Mouse (Mus musculus) olfactory bulb, adult 2 months (tissue): ENCODE data around the gene Ccnk. TPM values are rescaled to one million over a fixed set of nuclear protein-coding genes. Genes with fewer than 3 reads are reported as not detected.

Experiments
- H3K27ac ChIP-seq: fragments of 200-500 bp; 2 replicates; pipeline ENCODE4 v1.5.1; 2012; ENCODE audit warnings: low read depth, low read length; ENCODE audit not compliant: insufficient read depth
- H3K4me1 ChIP-seq: fragments of 200-500 bp; 2 replicates; pipeline ENCODE4 v1.6.1; 2012; ENCODE audit warnings: low read length; ENCODE audit not compliant: control insufficient read depth, insufficient read depth
- H3K4me3 ChIP-seq: fragments of 200-500 bp; 2 replicates; pipeline ENCODE4 v1.5.1; 2012; ENCODE audit warnings: mild to moderate bottlenecking, low read depth, low read length, moderate library complexity; ENCODE audit not compliant: insufficient read depth
- CTCF ChIP-seq: fragments of 200-500 bp; IDR thresholded peaks from 2 replicates; pipeline ENCODE4 v1.5.1; 2012; ENCODE audit warnings: low read depth, mild to moderate bottlenecking, low read length, moderate library complexity; ENCODE audit not compliant: insufficient read depth
- POLR2A ChIP-seq: fragments of 200-500 bp; IDR thresholded peaks from 2 replicates; pipeline ENCODE4 v1.6.1; 2012; ENCODE audit warnings: mild to moderate bottlenecking, low read depth, low read length, moderate library complexity; ENCODE audit not compliant: insufficient read depth
- WGBS: fragments of 180-500 bp; shearing (Covaris S2); methylation state at CpG from one replicate; pipeline ENCODE4 v1.1.7; 2018; 5-methylcytosine and 5-hydroxymethylcytosine counted together
- polyA plus RNA-seq: library from polyadenylated mRNA; stranded (reverse); fragments of >200 nt; gene quantifications from 2 replicates; pipeline ENCODE4 v1.2.4, GENCODE M21; 2012; ENCODE audit warnings: low replicate concordance; ENCODE audit not compliant: missing spikeins, insufficient read depth, insufficient read length

Gene Ccnk
- polyA plus RNA-seq, 1 experiment = not detected

- WGBS = 61% methylated on average over 17 of the region's 18 CpGs
- no peak overlapping the region for H3K4me3 ChIP-seq
- H3K27ac ChIP-seq = no peak overlapping the region
- no peak for TF ChIP-seq CTCF
- TF ChIP-seq POLR2A = no peak
- peaks cover 73% of the 10 kb centered on the region for H3K4me1 ChIP-seq
Observed at GRCm38 (mm10) chr12:108235976-108236555, 56.7 kb downstream of the Ccnk start.

GRCm38 (mm10) chr12:108237300-108238006 is 58.1 kb downstream of the Ccnk start:
- Histone ChIP-seq H3K4me3 (no peak overlapping the region), H3K4me1 (peaks cover 72% of the 10 kb centered on the region), H3K27ac (no peak overlapping the region)
- TF ChIP-seq POLR2A (no peak), CTCF (no peak)
- 89% methylated on average over 6 of the region's 6 CpGs for WGBS

GRCm38 (mm10) chr12:108238395-108239035 is 59.1 kb downstream of the Ccnk start:
- no peak overlapping the region for H3K27ac ChIP-seq
- 85% methylated on average over 17 of the region's 17 CpGs for WGBS
- TF ChIP-seq POLR2A = no peak
- no peak for TF ChIP-seq CTCF
- H3K4me3 ChIP-seq = no peak overlapping the region
- H3K4me1 ChIP-seq = peaks cover 77% of the 10 kb centered on the region

- TF ChIP-seq POLR2A = no peak
- TF ChIP-seq CTCF = no peak
- WGBS = 43% methylated on average over 5 of the region's 5 CpGs
- Histone ChIP-seq H3K27ac (no peak overlapping the region), H3K4me1 (peaks cover 84% of the 10 kb centered on the region), H3K4me3 (no peak overlapping the region)
Observed at GRCm38 (mm10) chr12:108239441-108239840, 60.1 kb downstream of the Ccnk start.

- WGBS = 64% methylated on average over 13 of the region's 13 CpGs
- Histone ChIP-seq H3K4me3 (no peak overlapping the region), H3K4me1 (peaks cover 86% of the 10 kb centered on the region), H3K27ac (no peak overlapping the region)
- TF ChIP-seq POLR2A (no peak), CTCF (no peak)
Observed at GRCm38 (mm10) chr12:108240401-108240890, 61.1 kb downstream of the Ccnk start.

GRCm38 (mm10) chr12:108240953-108241588 is 61.7 kb downstream of the Ccnk start:
- H3K4me1 ChIP-seq = peaks cover 88% of the 10 kb centered on the region
- H3K27ac ChIP-seq = no peak overlapping the region
- H3K4me3 ChIP-seq = no peak overlapping the region
- 30% methylated on average over 21 of the region's 21 CpGs for WGBS
- no peak for TF ChIP-seq POLR2A
- TF ChIP-seq CTCF = no peak

GRCm38 (mm10) chr12:108241626-108242025 is 62.2 kb downstream of the Ccnk start:
- peaks cover 89% of the 10 kb centered on the region for H3K4me1 ChIP-seq
- no peak overlapping the region for H3K4me3 ChIP-seq
- 80% methylated on average over 6 of the region's 6 CpGs for WGBS
- TF ChIP-seq POLR2A (no peak), CTCF (no peak)
- no peak overlapping the region for H3K27ac ChIP-seq

- 79% methylated on average over 20 of the region's 20 CpGs for WGBS
- no peak overlapping the region for H3K4me3 ChIP-seq
- no peak overlapping the region for H3K27ac ChIP-seq
- H3K4me1 ChIP-seq = peaks cover 89% of the 10 kb centered on the region
- TF ChIP-seq POLR2A (no peak), CTCF (no peak)
Observed at GRCm38 (mm10) chr12:108242243-108242745, 62.9 kb downstream of the Ccnk start.
